Comparison of ENCODE assay signal across 8 mouse cellular contexts in genomic region chr1:160045056-160045715, GRCm38 (mm10). TPM values are rescaled to one million over a fixed set of nuclear protein-coding genes. Genes with fewer than 3 reads are reported as not detected.
A peak's percentile ranks its signal among the peaks of the same experiment; 100 is the strongest.
DNase-seq lines count a peak whose midpoint lies in the region; ATAC-seq lines count a peak whose summit lies in the region.

No protein-coding gene starts in this region.

- peak; percentile 27 for DNase-seq in gastrocnemius, adult 18-20 months (ENCODE audit: low spot score)
- no peak for DNase-seq in gastrocnemius, postnatal 14 days
- peak; percentile 37 for DNase-seq in T-cell, adult 2 months (ENCODE audit: low spot score)
- DNase-seq in heart, adult 9 months (ENCODE audit: low spot score in 2 of 2) = peak; percentile 46 to 54
- peak; percentile 34 to 63 for DNase-seq in kidney, postnatal 36 days
- DNase-seq in cerebellum, postnatal 36 days = no peak
- DNase-seq in left cerebral cortex, adult 9 months (ENCODE audit: low spot score in 2 of 2) = no peak

- H3K4me3 ChIP-seq in neural tube, embryonic 15.5 days (replicated peaks) = no peak overlapping the region

- peak overlapping the region; percentile 61; the same call in 1 of the 2 replicates for H3K4me2 ChIP-seq in neural tube, embryonic 15.5 days

- H3K27me3 ChIP-seq in neural tube, embryonic 15.5 days (replicated peaks) = 0 out of 2 replicates have a peak, but pooled peaks cover 7% of the 10 kb centered on the region

- intact Hi-C loops in gastrocnemius, postnatal 14 days (cut with DNase I; ENCODE audit: low total_unique reads) = no loop called here

- 62% methylated on average over 3 of the region's 3 CpGs for WGBS in neural tube, embryonic 15.5 days

- ATAC-seq in neural tube, embryonic 15.5 days (ENCODE audit: low FRiP score) = no peak

- no peak overlapping the region for H3K9ac ChIP-seq in neural tube, embryonic 15.5 days (replicated peaks)

- H3K36me3 ChIP-seq in neural tube, embryonic 15.5 days = no peaks in the 10 kb centered on the region

- peaks cover 8% of the 10 kb centered on the region; the same call in 1 of the 2 replicates for H3K4me1 ChIP-seq in neural tube, embryonic 15.5 days

- no peaks in the 10 kb centered on the region for H3K9me3 ChIP-seq in neural tube, embryonic 15.5 days (replicated peaks)

- no peak overlapping the region for H3K27ac ChIP-seq in neural tube, embryonic 15.5 days (replicated peaks)

RNA-seq across cellular contexts. Expression of gene 4930523C07Rik, which starts 1.0 kb away (rescaled TPM):
- 1 to 10 TPM; 5.4 to 5.7 TPM for total RNA-seq in gastrocnemius, adult 18-20 months (2021)
- total RNA-seq in gastrocnemius, postnatal 14 days (2021) = 1 to 10 TPM; 7.6 to 9.9 TPM
- 3.4 and 9.2 TPM in 2 replicates for polyA plus RNA-seq in neural tube, embryonic 15.5 days (2015; fragmentation: Nextera tagmentation; extraction: Ambion mirVana)

Comparison
In these comparisons a context has a peak if more than half of its experiments do, and no peak if none do; other contexts are left out.
1. DNase-seq: peak in gastrocnemius, adult 18-20 months (single experiment), T-cell, adult 2 months (single experiment), heart, adult 9 months (2 of 2) and kidney, postnatal 36 days (2 of 2); none in gastrocnemius, postnatal 14 days (single experiment), cerebellum, postnatal 36 days (0 of 2) and left cerebral cortex, adult 9 months (0 of 2).